Mouse (Mus musculus) forebrain, embryonic 12.5 days (tissue): ENCODE data around the gene Gpam. TPM values are rescaled to one million over a fixed set of nuclear protein-coding genes. Genes with fewer than 3 reads are reported as not detected.
A peak's percentile ranks its signal among the peaks of the same experiment; 100 is the strongest.

Source experiments
- ATAC-seq: fragments of 200-750 bp; cut with Nextera tagmentation; 2 replicates; pipeline ENCODE4 v1.8.0; 2017; ENCODE audit warnings: moderate TSS enrichment; ENCODE audit not compliant: low FRiP score
- H3K27ac ChIP-seq: fragments of 300-500 bp; sonication (generic); 2 replicates; pipeline ENCODE4 v1.5.1; 2016; ENCODE audit warnings: mild to moderate bottlenecking
- H3K27me3 ChIP-seq: fragments of 300-500 bp; sonication (generic); 2 replicates; pipeline ENCODE4 v1.6.1; 2016; ENCODE audit warnings: mild to moderate bottlenecking
- H3K36me3 ChIP-seq: fragments of 300-500 bp; sonication (generic); replicated peaks from 2 replicates; pipeline ENCODE4 v1.6.1; 2016; ENCODE audit warnings: mild to moderate bottlenecking
- H3K4me1 ChIP-seq: fragments of 300-500 bp; sonication (generic); 2 replicates; pipeline ENCODE4 v1.6.1; 2016
- H3K4me2 ChIP-seq: fragments of 300-500 bp; sonication (generic); 2 replicates; pipeline ENCODE4 v1.6.1; 2016; ENCODE audit warnings: mild to moderate bottlenecking, moderate library complexity
- H3K4me3 ChIP-seq: fragments of 300-500 bp; sonication (generic); replicated peaks from 2 replicates; pipeline ENCODE4 v1.5.1; 2016; ENCODE audit warnings: mild to moderate bottlenecking
- H3K9ac ChIP-seq: fragments of 300-500 bp; sonication (generic); 2 replicates; pipeline ENCODE4 v1.6.1; 2016; ENCODE audit warnings: mild to moderate bottlenecking
- H3K9me3 ChIP-seq: fragments of 300-500 bp; sonication (generic); 2 replicates; pipeline ENCODE4 v1.6.1; 2016
- WGBS: fragments of 180-500 bp; shearing (Covaris S2); methylation state at CpG from one replicate; pipeline ENCODE4 v1.1.7; 2016; 5-methylcytosine and 5-hydroxymethylcytosine counted together
- polyA plus RNA-seq: library from polyadenylated mRNA; unstranded; fragments of >200 nt; fragmentation: Nextera tagmentation; extraction: Ambion mirVana; gene quantifications from 2 replicates; pipeline ENCODE4 v1.2.1, GENCODE M21; 2016

Gene Gpam
- polyA plus RNA-seq, 1 experiment from 2014 or later, result 21.5 TPM

GRCm38 (mm10) chr19:55136693-55137427, 9.8 kb upstream of the Gpam start:
- Histone ChIP-seq H3K9me3 (no peaks in the 10 kb centered on the region), H3K27me3 (no peaks in the 10 kb centered on the region), H3K4me3 (no peak overlapping the region), H3K9ac (no peak overlapping the region), H3K27ac (no peak overlapping the region), H3K4me2 (no peak overlapping the region), H3K36me3 (no peaks in the 10 kb centered on the region), H3K4me1 (peaks cover 14% of the 10 kb centered on the region; the same call in 1 of the 2 replicates)
- WGBS, result 79% methylated on average over 4 of the region's 4 CpGs
- ATAC-seq, result no peak

GRCm38 (mm10) chr19:55135918-55136317, 8.9 kb upstream of the Gpam start:
- H3K27ac ChIP-seq, result no peak overlapping the region
- peaks cover 9% of the 10 kb centered on the region; the same call in 1 of the 2 replicates for H3K4me1 ChIP-seq
- no peak for ATAC-seq
- H3K36me3 ChIP-seq, result no peaks in the 10 kb centered on the region
- no peak overlapping the region for H3K9ac ChIP-seq
- H3K4me2 ChIP-seq, result no peak overlapping the region
- no peak overlapping the region for H3K4me3 ChIP-seq
- H3K9me3 ChIP-seq, result no peaks in the 10 kb centered on the region
- H3K27me3 ChIP-seq, result no peaks in the 10 kb centered on the region
- 87% methylated on average over 3 of the region's 3 CpGs for WGBS

GRCm38 (mm10) chr19:55134521-55134920, 7.5 kb upstream of the Gpam start:
- Histone ChIP-seq H3K9ac (no peak overlapping the region), H3K27me3 (no peaks in the 10 kb centered on the region), H3K4me3 (no peak overlapping the region), H3K9me3 (no peaks in the 10 kb centered on the region), H3K4me2 (no peak overlapping the region), H3K27ac (no peak overlapping the region), H3K36me3 (no peaks in the 10 kb centered on the region), H3K4me1 (peaks cover 8% of the 10 kb centered on the region; the same call in 1 of the 2 replicates)
- no peak for ATAC-seq
- 84% methylated on average over 9 of the region's 9 CpGs for WGBS

GRCm38 (mm10) chr19:55132476-55132875, 5.4 kb upstream of the Gpam start:
- Histone ChIP-seq H3K4me3 (no peak overlapping the region), H3K27me3 (no peaks in the 10 kb centered on the region), H3K4me1 (peaks cover under 1% of the 10 kb centered on the region; the same call in 1 of the 2 replicates), H3K9ac (no peak overlapping the region), H3K9me3 (no peaks in the 10 kb centered on the region), H3K36me3 (no peaks in the 10 kb centered on the region), H3K27ac (no peak overlapping the region), H3K4me2 (no peak overlapping the region)
- WGBS, result 87% methylated on average over 3 of the region's 3 CpGs
- ATAC-seq, result no peak

- Histone ChIP-seq H3K9me3 (no peaks in the 10 kb centered on the region), H3K9ac (no peak overlapping the region), H3K36me3 (no peaks in the 10 kb centered on the region), H3K4me2 (no peak overlapping the region), H3K4me3 (no peak overlapping the region), H3K27me3 (no peaks in the 10 kb centered on the region), H3K4me1 (peaks cover 6% of the 10 kb centered on the region; the same call in 1 of the 2 replicates), H3K27ac (no peak overlapping the region)
- no peak for ATAC-seq
- 53% methylated on average over 1 of the region's 1 CpGs for WGBS
Observed at GRCm38 (mm10) chr19:55131747-55132146, 4.7 kb upstream of the Gpam start.

- H3K27ac ChIP-seq, result no peak overlapping the region
- H3K9ac ChIP-seq, result no peak overlapping the region
- H3K36me3 ChIP-seq, result no peaks in the 10 kb centered on the region
- 97% methylated on average over 1 of the region's 1 CpGs for WGBS
- H3K4me2 ChIP-seq, result no peak overlapping the region
- peaks cover 8% of the 10 kb centered on the region for H3K4me1 ChIP-seq
- ATAC-seq, result no peak
- 0 out of 2 replicates have a peak, but pooled peaks cover 4% of the 10 kb centered on the region for H3K27me3 ChIP-seq
- H3K4me3 ChIP-seq, result no peak overlapping the region
- H3K9me3 ChIP-seq, result no peaks in the 10 kb centered on the region
Observed at GRCm38 (mm10) chr19:55128469-55128868, 1.4 kb upstream of the Gpam start.

GRCm38 (mm10) chr19:55125456-55125855, 1.6 kb downstream of the Gpam start:
- H3K4me1 ChIP-seq, result peaks cover 32% of the 10 kb centered on the region
- H3K9ac ChIP-seq, result no peak overlapping the region
- H3K4me2 ChIP-seq, result no peak overlapping the region
- H3K4me3 ChIP-seq, result no peak overlapping the region
- no peaks in the 10 kb centered on the region for H3K9me3 ChIP-seq
- 0 out of 2 replicates have a peak, but pooled peaks cover 4% of the 10 kb centered on the region for H3K27me3 ChIP-seq
- no peak for ATAC-seq
- H3K27ac ChIP-seq, result no peak overlapping the region
- WGBS, result 91% methylated on average over 3 of the region's 3 CpGs
- H3K36me3 ChIP-seq, result no peaks in the 10 kb centered on the region

- ATAC-seq, result peak; percentile 66
Observed at GRCm38 (mm10) chr19:55123001-55123536, 4.0 kb downstream of the Gpam start.

GRCm38 (mm10) chr19:55122351-55122980, 4.6 kb downstream of the Gpam start:
- no peak overlapping the region for H3K4me2 ChIP-seq
- H3K27me3 ChIP-seq, result 0 out of 2 replicates have a peak, but pooled peaks cover 4% of the 10 kb centered on the region
- H3K9me3 ChIP-seq, result no peaks in the 10 kb centered on the region
- H3K9ac ChIP-seq, result no peak overlapping the region
- H3K4me3 ChIP-seq, result no peak overlapping the region
- WGBS, result 88% methylated on average over 4 of the region's 4 CpGs
- peaks cover 33% of the 10 kb centered on the region for H3K4me1 ChIP-seq
- H3K36me3 ChIP-seq, result no peaks in the 10 kb centered on the region
- H3K27ac ChIP-seq, result 0 out of 2 replicates have a peak overlapping the region, but pooled peaks have one; percentile 71
- ATAC-seq, result peak; percentile 55; the same call in 1 of the 2 replicates

More at GRCm38 (mm10) chr19:55123001-55123536, 4.0 kb downstream of the Gpam start:
- no peak overlapping the region for H3K9ac ChIP-seq
- H3K4me3 ChIP-seq, result no peak overlapping the region
- WGBS, result 23% methylated on average over 11 of the region's 11 CpGs
- H3K27ac ChIP-seq, result peak overlapping the region; percentile 71; the same call in 1 of the 2 replicates
- no peaks in the 10 kb centered on the region for H3K9me3 ChIP-seq
- H3K27me3 ChIP-seq, result 0 out of 2 replicates have a peak, but pooled peaks cover 4% of the 10 kb centered on the region
- no peaks in the 10 kb centered on the region for H3K36me3 ChIP-seq
- H3K4me2 ChIP-seq, result no peak overlapping the region
- peaks cover 33% of the 10 kb centered on the region for H3K4me1 ChIP-seq

- Histone ChIP-seq H3K4me2 (no peak overlapping the region), H3K36me3 (no peaks in the 10 kb centered on the region), H3K9ac (no peak overlapping the region), H3K4me1 (peaks cover 27% of the 10 kb centered on the region), H3K9me3 (no peaks in the 10 kb centered on the region), H3K27me3 (0 out of 2 replicates have a peak, but pooled peaks cover 4% of the 10 kb centered on the region), H3K4me3 (no peak overlapping the region), H3K27ac (no peak overlapping the region)
- WGBS, result 80% methylated on average over 6 of the region's 6 CpGs
- no peak for ATAC-seq
Observed at GRCm38 (mm10) chr19:55121836-55122235, 5.2 kb downstream of the Gpam start.

- Histone ChIP-seq H3K27ac (no peak overlapping the region), H3K9ac (no peak overlapping the region), H3K4me2 (no peak overlapping the region), H3K36me3 (no peaks in the 10 kb centered on the region), H3K4me1 (peaks cover 27% of the 10 kb centered on the region), H3K27me3 (0 out of 2 replicates have a peak, but pooled peaks cover 2% of the 10 kb centered on the region), H3K4me3 (no peak overlapping the region), H3K9me3 (no peaks in the 10 kb centered on the region)
- ATAC-seq, result no peak
- 46% methylated on average over 11 of the region's 11 CpGs for WGBS
Observed at GRCm38 (mm10) chr19:55120518-55121244, 6.4 kb downstream of the Gpam start.

- WGBS, result 83% methylated on average over 2 of the region's 2 CpGs
- Histone ChIP-seq H3K9ac (no peak overlapping the region), H3K4me3 (no peak overlapping the region), H3K4me2 (no peak overlapping the region), H3K27ac (no peak overlapping the region), H3K27me3 (no peaks in the 10 kb centered on the region), H3K36me3 (no peaks in the 10 kb centered on the region), H3K9me3 (no peaks in the 10 kb centered on the region), H3K4me1 (peaks cover 27% of the 10 kb centered on the region)
- no peak for ATAC-seq
Observed at GRCm38 (mm10) chr19:55119541-55119940, 7.5 kb downstream of the Gpam start.
